Mouse (Mus musculus): ENCODE results near the gene Gm5941. TPM values are rescaled to one million over a fixed set of nuclear protein-coding genes. Genes with fewer than 3 reads are reported as not detected.
"Not testable (repeated sequence)": the region's sequence is repeated elsewhere in the genome, so short reads cannot be mapped to it uniquely, and the experiment has no call there.

Gene Gm5941
- not detected in 2 replicates for polyA plus RNA-seq (2015; fragmentation: Nextera tagmentation; extraction: Ambion mirVana)

- H3K27me3 ChIP-seq; H3K9me3 ChIP-seq (replicated peaks); H3K36me3 ChIP-seq; H3K4me3 ChIP-seq (replicated peaks); H3K27ac ChIP-seq (replicated peaks); ATAC-seq (ENCODE audit: insufficient number of reproducible peaks, low FRiP score, low TSS enrichment, low read depth); H3K9ac ChIP-seq; H3K4me1 ChIP-seq; H3K4me2 ChIP-seq (replicated peaks): not testable (repeated sequence)
- 81% methylated on average over 4 of the region's 4 CpGs for WGBS
These were observed at the start of gene Gm5941 for GRCm38 (mm10) chrX:92489649-92490048. Gm5941 (plus strand) TSS chrX:92489949.

DNA sequence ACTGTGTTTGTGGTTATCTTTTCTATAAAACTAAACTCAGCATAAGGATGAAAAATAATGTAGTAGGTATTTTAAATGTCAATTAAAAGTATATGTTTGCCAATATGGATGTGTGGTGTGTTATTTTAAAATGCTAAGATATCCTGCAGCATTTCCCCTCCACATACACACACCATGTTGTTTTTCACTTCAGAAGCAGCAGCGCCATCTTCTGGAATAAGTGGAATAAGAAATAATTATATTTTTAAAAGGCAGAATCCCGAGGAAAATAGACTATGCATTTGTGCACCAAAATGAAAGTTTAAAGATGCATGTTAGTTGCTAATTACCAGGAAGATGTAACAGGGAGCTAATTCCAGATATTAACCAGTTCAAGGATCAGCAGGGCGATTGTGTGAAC lies 29.3 kb upstream of the Gm5941 start:
- no peaks in the 10 kb centered on the region for H3K36me3 ChIP-seq
- no peaks in the 10 kb centered on the region for H3K9me3 ChIP-seq (replicated peaks)
- no peak overlapping the region for H3K4me2 ChIP-seq (replicated peaks)
- no peak overlapping the region for H3K4me3 ChIP-seq (replicated peaks)
- no peak overlapping the region for H3K27ac ChIP-seq (replicated peaks)
- 33% methylated on average over 3 of the region's 3 CpGs for WGBS
- H3K27me3 ChIP-seq, result no peaks in the 10 kb centered on the region
- H3K9ac ChIP-seq, result no peak overlapping the region
- H3K4me1 ChIP-seq, result no peaks in the 10 kb centered on the region
- ATAC-seq (ENCODE audit: insufficient number of reproducible peaks, low FRiP score, low TSS enrichment, low read depth), result no peak

DNA sequence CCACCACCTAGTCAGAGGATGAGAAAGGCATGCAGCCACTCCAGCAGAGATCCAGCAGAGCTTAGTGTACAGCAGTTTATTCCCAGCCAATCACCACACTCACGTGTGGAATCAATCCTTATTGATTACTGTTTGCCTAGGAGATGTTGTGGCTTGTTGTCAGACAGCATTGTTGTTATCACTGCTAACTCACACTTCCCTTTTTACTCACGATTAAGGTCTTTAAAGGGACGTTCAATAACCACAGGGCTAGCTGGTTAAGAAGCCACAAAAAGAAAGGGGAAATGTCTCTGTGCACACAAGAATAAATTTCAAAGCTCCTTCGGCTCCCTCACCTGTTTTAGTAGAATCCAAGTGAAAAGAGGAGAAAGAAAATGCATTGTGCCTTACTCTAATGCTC lies 25.0 kb upstream of the Gm5941 start:
- no peaks in the 10 kb centered on the region for H3K9me3 ChIP-seq (replicated peaks)
- H3K27me3 ChIP-seq, result no peaks in the 10 kb centered on the region
- no peak for ATAC-seq (ENCODE audit: insufficient number of reproducible peaks, low FRiP score, low TSS enrichment, low read depth)
- no peak overlapping the region for H3K4me3 ChIP-seq (replicated peaks)
- H3K4me2 ChIP-seq (replicated peaks), result no peak overlapping the region
- 65% methylated on average over 4 of the region's 4 CpGs for WGBS
- H3K4me1 ChIP-seq, result no peaks in the 10 kb centered on the region
- no peak overlapping the region for H3K9ac ChIP-seq
- H3K27ac ChIP-seq (replicated peaks), result no peak overlapping the region
- H3K36me3 ChIP-seq, result no peaks in the 10 kb centered on the region

- no peak overlapping the region for H3K27ac ChIP-seq (replicated peaks)
- 43% methylated on average over 1 of the region's 1 CpGs for WGBS
- H3K4me1 ChIP-seq, result no peaks in the 10 kb centered on the region
- no peaks in the 10 kb centered on the region for H3K36me3 ChIP-seq
- ATAC-seq (ENCODE audit: insufficient number of reproducible peaks, low FRiP score, low TSS enrichment, low read depth), result no peak
- no peaks in the 10 kb centered on the region for H3K27me3 ChIP-seq
- no peak overlapping the region for H3K4me2 ChIP-seq (replicated peaks)
- no peaks in the 10 kb centered on the region for H3K9me3 ChIP-seq (replicated peaks)
- H3K4me3 ChIP-seq (replicated peaks), result no peak overlapping the region
- H3K9ac ChIP-seq, result no peak overlapping the region
These were observed 8.5 kb downstream of the Gm5941 start for GRCm38 (mm10) chrX:92498254-92498653.

DNA sequence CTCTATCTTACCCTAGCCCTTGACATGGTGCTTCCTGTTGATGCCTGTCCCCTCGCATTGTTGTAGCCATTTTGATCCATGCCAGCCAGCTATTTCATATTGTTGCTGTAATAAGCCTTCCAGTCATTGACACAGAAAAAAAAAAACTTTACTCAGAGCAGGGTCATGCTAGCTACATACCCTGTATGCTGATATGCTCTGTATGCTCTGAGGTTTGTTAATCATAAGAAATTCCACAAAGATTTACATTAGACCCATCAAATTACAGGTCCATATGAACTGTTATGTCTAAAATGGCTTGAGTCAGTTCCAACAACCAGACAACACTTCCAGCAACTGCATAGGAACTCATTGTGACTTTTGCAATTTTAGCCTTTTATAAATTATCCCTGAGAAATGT lies 38.1 kb downstream of the Gm5941 start:
- 73% methylated on average over 1 of the region's 1 CpGs for WGBS
- ATAC-seq (ENCODE audit: insufficient number of reproducible peaks, low FRiP score, low TSS enrichment, low read depth), result no peak
- H3K27me3 ChIP-seq, result no peaks in the 10 kb centered on the region

More for the DNA sequence above, 38.1 kb downstream of the Gm5941 start:
- H3K4me1 ChIP-seq, result no peaks in the 10 kb centered on the region
- H3K9me3 ChIP-seq (replicated peaks), result no peaks in the 10 kb centered on the region
- no peak overlapping the region for H3K4me2 ChIP-seq (replicated peaks)
- no peak overlapping the region for H3K9ac ChIP-seq
- no peak overlapping the region for H3K4me3 ChIP-seq (replicated peaks)
- H3K36me3 ChIP-seq, result no peaks in the 10 kb centered on the region
- no peak overlapping the region for H3K27ac ChIP-seq (replicated peaks)

Other genes with a start within 250 kb of the Gm5941 start
- gene Mageb18, start 109.6 kb downstream of the Gm5941 start, polyA plus RNA-seq (2015; fragmentation: Nextera tagmentation; extraction: Ambion mirVana), result not detected in 2 replicates

Data from embryonic facial prominence, embryonic 15.5 days (tissue).